Mouse (Mus musculus): ENCODE measurements around the gene Upk1b.

Gene Upk1b

GRCm38 (mm10) chr16:38761972-38762371, 38.2 kb downstream of the Upk1b start:
- no peak for DNase-seq (ENCODE audit: low read depth)

GRCm38 (mm10) chr16:38760834-38761375, 39.2 kb downstream of the Upk1b start:
- no peak for DNase-seq (ENCODE audit: low read depth)

- DNase-seq (ENCODE audit: low read depth): no peak
These were observed 39.9 kb downstream of the Upk1b start for GRCm38 (mm10) chr16:38760239-38760638.

GRCm38 (mm10) chr16:38758104-38758861, 41.8 kb downstream of the Upk1b start:
- no peak for DNase-seq (ENCODE audit: low read depth)

GRCm38 (mm10) chr16:38757626-38758025, 42.5 kb downstream of the Upk1b start:
- DNase-seq (ENCODE audit: low read depth): no peak

GRCm38 (mm10) chr16:38756572-38756971, 43.6 kb downstream of the Upk1b start:
- DNase-seq (ENCODE audit: low read depth): no peak

- no peak for DNase-seq (ENCODE audit: low read depth)
These were observed 44.0 kb downstream of the Upk1b start for GRCm38 (mm10) chr16:38756177-38756503.

GRCm38 (mm10) chr16:38755452-38756176, 44.5 kb downstream of the Upk1b start:
- no peak for DNase-seq (ENCODE audit: low read depth)

- DNase-seq (ENCODE audit: low read depth): peak; percentile 37
These were observed 46.5 kb downstream of the Upk1b start for GRCm38 (mm10) chr16:38753631-38754030.

GRCm38 (mm10) chr16:38750803-38751202, 49.3 kb downstream of the Upk1b start:
- DNase-seq (ENCODE audit: low read depth): no peak

GRCm38 (mm10) chr16:38743941-38744673, 56.0 kb downstream of the Upk1b start:
- DNase-seq (ENCODE audit: low read depth): no peak

- DNase-seq (ENCODE audit: low read depth): no peak
These were observed 57.4 kb downstream of the Upk1b start for GRCm38 (mm10) chr16:38742659-38743131.

- no peak for DNase-seq (ENCODE audit: low read depth)
These were observed 57.9 kb downstream of the Upk1b start, which contains the start of gene B4galt4 for GRCm38 (mm10) chr16:38742113-38742658. TSS of gene B4galt4 (plus strand) at chr16:38742264.

- DNase-seq (ENCODE audit: low read depth): no peak
These were observed 58.8 kb downstream of the Upk1b start for GRCm38 (mm10) chr16:38741204-38741903.

- no peak for DNase-seq (ENCODE audit: low read depth)
These were observed 69.2 kb downstream of the Upk1b start for GRCm38 (mm10) chr16:38730921-38731320.

GRCm38 (mm10) chr16:38729610-38730288, 70.4 kb downstream of the Upk1b start:
- DNase-seq (ENCODE audit: low read depth): no peak

GRCm38 (mm10) chr16:38729139-38729538, 71.0 kb downstream of the Upk1b start:
- DNase-seq (ENCODE audit: low read depth): no peak

- no peak for DNase-seq (ENCODE audit: low read depth)
These were observed 71.5 kb downstream of the Upk1b start for GRCm38 (mm10) chr16:38728576-38729132.

GRCm38 (mm10) chr16:38724974-38725373, 75.2 kb downstream of the Upk1b start:
- no peak for DNase-seq (ENCODE audit: low read depth)

- no peak for DNase-seq (ENCODE audit: low read depth)
These were observed 75.9 kb downstream of the Upk1b start for GRCm38 (mm10) chr16:38724256-38724655.
